Mouse (Mus musculus) thymus, postnatal 14 days (tissue): ENCODE results near the gene Gpr107.

ENCODE experiments used
- DNase-seq: peaks from one replicate; pipeline ENCODE4 v3.0.0; 2021

The Gpr107 gene

GRCm38 (mm10) chr2:31202357-31202756 is 50.2 kb downstream of the Gpr107 start:
- DNase-seq = no peak

- no peak for DNase-seq
Observed at GRCm38 (mm10) chr2:31202956-31203355, 50.8 kb downstream of the Gpr107 start.

- DNase-seq = no peak
Observed at GRCm38 (mm10) chr2:31204677-31205076, 52.6 kb downstream of the Gpr107 start.

GRCm38 (mm10) chr2:31206211-31206610 is 54.1 kb downstream of the Gpr107 start:
- no peak for DNase-seq

GRCm38 (mm10) chr2:31206882-31207281 is 54.8 kb downstream of the Gpr107 start:
- DNase-seq = no peak

- DNase-seq = no peak
Observed at GRCm38 (mm10) chr2:31208544-31209142, 56.5 kb downstream of the Gpr107 start.

- peak; percentile 15 for DNase-seq
Observed at GRCm38 (mm10) chr2:31209525-31209924, 57.4 kb downstream of the Gpr107 start.

- no peak for DNase-seq
Observed at GRCm38 (mm10) chr2:31210144-31210847, 58.2 kb downstream of the Gpr107 start.

- DNase-seq = no peak
Observed at GRCm38 (mm10) chr2:31211204-31211603, 59.1 kb downstream of the Gpr107 start.

- DNase-seq = no peak
Observed at GRCm38 (mm10) chr2:31214211-31214796, 62.2 kb downstream of the Gpr107 start.

- DNase-seq = no peak
Observed at GRCm38 (mm10) chr2:31218611-31219010, 66.5 kb downstream of the Gpr107 start.

- DNase-seq = no peak
Observed at GRCm38 (mm10) chr2:31219470-31219869, 67.4 kb downstream of the Gpr107 start.

- DNase-seq = no peak
Observed at GRCm38 (mm10) chr2:31220844-31221243, 68.7 kb downstream of the Gpr107 start.

- DNase-seq = no peak
Observed at GRCm38 (mm10) chr2:31221582-31221981, 69.5 kb downstream of the Gpr107 start.

GRCm38 (mm10) chr2:31228768-31229311 is 76.7 kb downstream of the Gpr107 start:
- DNase-seq = no peak

GRCm38 (mm10) chr2:31239203-31239696 is 87.1 kb downstream of the Gpr107 start:
- DNase-seq = peak; percentile 15

GRCm38 (mm10) chr2:31239833-31240232 is 87.7 kb downstream of the Gpr107 start:
- DNase-seq = no peak

- no peak for DNase-seq
Observed at GRCm38 (mm10) chr2:31241639-31242038, 89.5 kb downstream of the Gpr107 start.

GRCm38 (mm10) chr2:31244216-31244615 is 92.1 kb downstream of the Gpr107 start:
- DNase-seq = no peak

- DNase-seq = no peak
Observed at GRCm38 (mm10) chr2:31245051-31245450, 92.9 kb downstream of the Gpr107 start.

GRCm38 (mm10) chr2:31245491-31246141 is 93.5 kb downstream of the Gpr107 start, which contains the start of gene Ncs1:
Ncs1 (plus strand) TSS chr2:31245823.
- DNase-seq = peak; percentile 55

- DNase-seq = peak; percentile 45
Observed at GRCm38 (mm10) chr2:31246251-31246971, 94.3 kb downstream of the Gpr107 start.
